Mouse (Mus musculus): ENCODE measurements at regions not wholly inside any gene's neighbourhood (a gene's known extent, or its start where the extent isn't known, plus 50 kb on each side); places are given as distances from the start of the nearest gene placed in this dataset.

DNA sequence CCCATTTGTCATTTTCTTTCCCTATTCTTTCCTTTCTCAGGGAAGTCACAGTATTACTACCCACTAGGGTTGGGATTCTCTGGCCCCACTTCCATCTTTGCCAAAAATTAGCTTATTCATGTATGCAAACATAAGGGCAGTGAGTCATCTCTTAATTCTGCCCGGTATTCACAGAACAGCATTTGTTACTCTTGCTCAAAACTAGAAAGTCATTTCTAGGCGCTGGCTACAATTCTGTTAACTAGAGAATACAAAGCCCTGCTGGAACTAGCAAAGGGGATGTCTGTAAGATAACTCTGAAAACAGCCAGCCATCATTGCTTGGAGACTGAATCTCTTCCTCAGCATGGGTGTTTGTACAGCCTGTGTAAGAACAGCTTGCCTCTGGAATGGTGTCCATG is 74.4 kb upstream of the Fam204a start:
- H3K4me1 ChIP-seq (replicated peaks; ENCODE audit: control insufficient read depth, insufficient read depth, low read length), result no peaks in the 10 kb centered on the region

DNA sequence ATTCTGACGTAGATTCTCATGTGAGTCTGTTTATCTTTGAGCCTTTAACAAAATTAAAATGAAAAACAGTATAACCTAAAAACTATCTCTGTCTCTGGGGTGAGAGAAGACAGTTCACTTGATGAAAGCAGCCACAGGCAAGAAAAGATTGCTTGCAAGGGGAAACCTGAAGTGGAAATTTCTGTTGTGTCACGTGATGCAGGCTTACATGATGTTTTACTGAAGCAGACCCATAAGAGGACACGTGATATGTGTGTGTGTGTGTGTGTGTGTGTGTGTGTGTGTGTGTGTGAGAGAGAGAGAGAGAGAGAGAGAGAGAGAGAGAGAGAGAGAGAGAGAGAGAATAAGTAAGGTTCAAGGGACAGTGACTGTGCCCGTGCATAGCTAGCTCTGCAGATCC is 63.7 kb upstream of the Fam204a start:
- Histone ChIP-seq H3K9me3 (ENCODE audit: control insufficient read depth, low read length) (no peaks in the 10 kb centered on the region), H3K27ac (ENCODE audit: low read depth, low read length) (no peak overlapping the region), H3K9ac (ENCODE audit: low read length) (no peak overlapping the region), H3K4me2 (ENCODE audit: low read depth, low read length, severe bottlenecking) (no peak overlapping the region), H3K4me3 (ENCODE audit: low read depth, low read length) (no peak overlapping the region), H3K27me3 (ENCODE audit: control insufficient read depth, insufficient read depth, low read length) (no peaks in the 10 kb centered on the region), H3K36me3 (ENCODE audit: control insufficient read depth, insufficient read depth, low read length) (no peaks in the 10 kb centered on the region), H3K4me1 (replicated peaks; ENCODE audit: control insufficient read depth, insufficient read depth, low read length) (no peaks in the 10 kb centered on the region)
- 84% methylated on average over 4 of the region's 4 CpGs for WGBS
- DNase-seq (ENCODE audit: low spot score), result no peak
- no peak for ATAC-seq (replicated peaks; ENCODE audit: low FRiP score)

More for the DNA sequence above, 74.4 kb upstream of the Fam204a start:
- H3K27ac ChIP-seq (ENCODE audit: low read depth, low read length), result no peak overlapping the region
- H3K36me3 ChIP-seq (ENCODE audit: control insufficient read depth, insufficient read depth, low read length), result no peaks in the 10 kb centered on the region
- ATAC-seq (replicated peaks; ENCODE audit: low FRiP score) (no peak), DNase-seq (ENCODE audit: low spot score) (no peak)
- H3K9me3 ChIP-seq (ENCODE audit: control insufficient read depth, low read length), result no peaks in the 10 kb centered on the region
- no peaks in the 10 kb centered on the region for H3K27me3 ChIP-seq (ENCODE audit: control insufficient read depth, insufficient read depth, low read length)
- no peak overlapping the region for H3K4me3 ChIP-seq (ENCODE audit: low read depth, low read length)
- no peak overlapping the region for H3K9ac ChIP-seq (ENCODE audit: low read length)
- WGBS, result 82% methylated on average over 2 of the region's 2 CpGs
- H3K4me2 ChIP-seq (ENCODE audit: low read depth, low read length, severe bottlenecking), result no peak overlapping the region

DNA sequence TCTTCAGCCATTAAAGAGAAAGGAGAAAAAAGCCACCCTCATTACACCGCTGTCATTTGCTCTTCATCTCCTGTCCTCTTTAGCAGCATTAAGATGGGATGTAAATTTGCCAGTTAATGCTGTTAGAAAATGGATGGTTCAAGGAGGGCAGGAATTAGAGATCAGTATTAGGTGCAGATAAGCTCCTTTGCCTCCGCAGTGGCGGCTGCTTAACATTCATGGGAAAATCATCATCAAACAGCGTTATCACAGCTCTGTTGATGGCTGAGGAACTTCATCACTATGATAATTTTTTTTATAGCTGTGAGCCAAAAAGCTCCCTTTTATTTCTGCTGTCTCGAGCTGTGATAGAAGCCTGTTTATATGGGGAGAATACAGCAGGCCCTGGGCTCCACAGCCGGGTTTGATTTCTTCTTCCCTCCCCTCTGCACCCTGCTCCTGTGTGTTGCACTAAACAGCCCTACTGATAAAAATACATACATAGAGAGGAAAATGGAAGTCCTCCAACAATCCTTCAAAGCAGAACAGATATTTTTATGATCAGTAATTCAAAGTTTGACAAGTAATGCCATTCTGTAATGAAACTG is 60.4 kb upstream of the Fam204a start:
- Histone ChIP-seq H3K27me3 (ENCODE audit: control insufficient read depth, insufficient read depth, low read length) (no peaks in the 10 kb centered on the region), H3K4me3 (ENCODE audit: low read depth, low read length) (no peak overlapping the region), H3K9ac (ENCODE audit: low read length) (no peak overlapping the region), H3K4me2 (ENCODE audit: low read depth, low read length, severe bottlenecking) (no peak overlapping the region), H3K4me1 (replicated peaks; ENCODE audit: control insufficient read depth, insufficient read depth, low read length) (no peaks in the 10 kb centered on the region), H3K27ac (ENCODE audit: low read depth, low read length) (no peak overlapping the region), H3K9me3 (ENCODE audit: control insufficient read depth, low read length) (no peaks in the 10 kb centered on the region), H3K36me3 (ENCODE audit: control insufficient read depth, insufficient read depth, low read length) (no peaks in the 10 kb centered on the region)
- WGBS, result 50% methylated on average over 6 of the region's 6 CpGs
- ATAC-seq (replicated peaks; ENCODE audit: low FRiP score) (no peak), DNase-seq (ENCODE audit: low spot score) (no peak)

DNA sequence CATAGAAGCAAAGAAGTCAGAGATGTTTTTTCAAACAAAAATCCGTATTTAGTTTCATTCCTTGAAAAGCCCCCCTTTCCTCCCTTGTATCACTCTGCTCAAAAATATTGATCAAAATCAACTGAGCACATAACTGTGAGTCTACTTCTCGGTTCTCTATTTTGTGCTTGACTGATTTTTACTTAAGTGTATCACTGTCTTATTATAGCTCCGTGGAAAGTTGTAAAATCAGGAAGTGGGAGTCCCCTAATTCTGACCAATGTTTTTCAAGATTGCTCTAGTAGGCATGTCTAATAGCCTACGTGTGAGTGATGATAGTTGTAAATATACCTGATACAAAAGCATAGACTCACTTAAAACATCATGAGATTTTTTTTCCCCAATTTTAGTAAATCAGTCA is 58.4 kb upstream of the Fam204a start:
- 85% methylated on average over 4 of the region's 4 CpGs for WGBS
- Histone ChIP-seq H3K9me3 (ENCODE audit: control insufficient read depth, low read length) (no peaks in the 10 kb centered on the region), H3K4me3 (ENCODE audit: low read depth, low read length) (no peak overlapping the region), H3K9ac (ENCODE audit: low read length) (no peak overlapping the region), H3K27me3 (ENCODE audit: control insufficient read depth, insufficient read depth, low read length) (no peaks in the 10 kb centered on the region), H3K27ac (ENCODE audit: low read depth, low read length) (no peak overlapping the region), H3K4me1 (replicated peaks; ENCODE audit: control insufficient read depth, insufficient read depth, low read length) (no peaks in the 10 kb centered on the region), H3K4me2 (ENCODE audit: low read depth, low read length, severe bottlenecking) (no peak overlapping the region), H3K36me3 (ENCODE audit: control insufficient read depth, insufficient read depth, low read length) (no peaks in the 10 kb centered on the region)
- ATAC-seq (replicated peaks; ENCODE audit: low FRiP score) (no peak), DNase-seq (ENCODE audit: low spot score) (no peak)

Data from forebrain, embryonic 11.5 days (tissue).